Mouse (Mus musculus): ENCODE measurements around the gene Tecr.

DNA sequence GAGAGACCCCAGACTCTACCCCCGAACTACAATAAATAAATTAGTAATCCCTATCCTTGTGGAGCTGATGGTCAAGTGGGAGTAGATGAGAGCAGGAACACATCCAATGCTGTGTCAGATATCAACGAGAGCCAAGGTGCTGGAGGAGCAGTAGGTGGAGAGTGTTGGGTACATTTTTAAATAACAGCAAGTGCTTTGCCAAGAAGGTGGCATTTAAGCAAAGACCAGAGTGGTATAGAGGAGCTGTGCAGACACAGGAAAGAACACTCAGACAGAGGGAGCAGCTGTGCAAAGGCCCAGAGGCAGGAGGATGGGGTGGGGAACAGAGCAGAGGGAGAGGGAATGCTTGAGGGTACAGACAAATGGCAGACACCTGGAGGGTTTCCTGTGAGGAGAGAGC lies 9.3 kb upstream of the Tecr start:
- no peak for TF ChIP-seq MAZ (IDR thresholded peaks at IDR 0.05; ENCODE audit: low read depth, low read length)
- no peak for TF ChIP-seq USF1 (IDR thresholded peaks at IDR 0.05; ENCODE audit: low read depth, low read length)
- TF ChIP-seq KAT2A (IDR thresholded peaks at IDR 0.05; ENCODE audit: insufficient replicate concordance, low read length), result no peak

Data from CH12.LX (cell line).